Mouse (Mus musculus) testis, adult 2 months (tissue): Measurements from ENCODE around the gene Slc7a1.

ENCODE experiments used
- CTCF ChIP-seq: fragments of 200-500 bp; IDR thresholded peaks from 2 replicates; pipeline ENCODE4 v1.5.1; 2012; ENCODE audit warnings: low read depth, mild to moderate bottlenecking, inconsistent platforms, low read length, moderate library complexity; ENCODE audit not compliant: control insufficient read depth, insufficient read depth, insufficient replicate concordance
- POLR2A ChIP-seq: fragments of 200-500 bp; IDR thresholded peaks from 2 replicates; pipeline ENCODE4 v1.6.1; 2012; ENCODE audit warnings: low read depth, mild to moderate bottlenecking, inconsistent platforms, low read length, moderate library complexity; ENCODE audit not compliant: control insufficient read depth

DNA sequence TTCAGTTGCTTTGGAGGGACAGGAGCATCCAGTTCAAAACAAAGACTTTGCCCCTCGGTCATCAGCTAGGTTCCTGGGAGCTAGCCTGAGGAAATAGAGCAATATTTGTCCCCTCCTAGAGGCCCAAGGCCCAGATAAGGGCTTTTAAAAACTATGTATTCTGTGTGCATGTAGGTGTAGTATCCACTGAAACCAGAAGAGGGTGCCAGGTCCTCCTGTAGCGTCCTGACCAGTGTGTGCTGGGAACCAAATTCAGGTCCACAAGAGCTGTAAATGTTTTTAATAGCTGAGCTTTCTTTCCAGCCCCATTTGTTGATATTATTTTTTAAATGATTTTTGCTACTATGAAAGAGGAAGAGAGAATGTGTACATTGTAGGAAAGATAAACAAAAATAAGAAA, 95.6 kb downstream of the Slc7a1 start:
- TF ChIP-seq CTCF (no peak), POLR2A (no peak)
